Mouse (Mus musculus) liver, postnatal 0 days (tissue): ENCODE measurements at regions not wholly inside any gene's neighbourhood (a gene's known extent, or its start where the extent isn't known, plus 50 kb on each side); places are given as distances from the start of the nearest gene placed in this dataset.

Experiments
- CTCF ChIP-seq: sonication (generic); IDR thresholded peaks from 2 replicates; pipeline ENCODE4 v1.5.1; 2016; ENCODE audit warnings: antibody characterized with exemption, low read depth
- EP300 ChIP-seq: IDR thresholded peaks from 2 replicates; pipeline ENCODE4 v1.6.1; 2016; ENCODE audit warnings: antibody characterized with exemption, low read depth, mild to moderate bottlenecking

DNA sequence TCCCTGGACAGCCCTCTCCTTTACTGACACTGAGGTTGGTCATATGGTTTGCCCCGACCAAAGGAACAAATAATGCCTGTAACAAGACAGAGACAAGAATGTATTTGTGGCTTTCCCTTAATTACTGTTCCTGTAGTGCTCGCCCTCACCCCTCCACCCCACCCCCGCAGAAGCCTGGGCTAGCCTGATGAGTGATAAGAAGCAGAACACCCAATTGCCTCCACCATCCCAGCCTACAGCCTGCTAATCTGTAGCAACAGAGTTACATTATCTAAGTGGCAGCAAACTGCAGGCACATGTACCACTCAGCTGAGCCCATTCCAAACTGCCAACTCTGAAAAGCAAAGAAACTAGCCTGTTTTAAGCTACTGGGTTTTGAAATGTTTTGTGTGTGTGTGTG lies 124.7 kb upstream of the Nhs start:
- TF ChIP-seq EP300: peak; percentile 98
- no peak for TF ChIP-seq CTCF
